Mouse (Mus musculus) CH12.LX (cell line): ENCODE data around the gene Gipc2. TPM values are rescaled to one million over a fixed set of nuclear protein-coding genes. Genes with fewer than 3 reads are reported as not detected.

Experiments
- DNase-seq: peaks from one replicate; pipeline ENCODE4 v3.0.0-alpha.2; 2013; ENCODE audit errors: extremely low read depth
- H3K27ac ChIP-seq: 2 replicates; pipeline ENCODE4 v1.5.1; 2012; ENCODE audit warnings: low read depth, mild to moderate bottlenecking, control low read depth, moderate library complexity; ENCODE audit not compliant: insufficient read depth
- H3K27me3 ChIP-seq: replicated peaks from 2 replicates; pipeline ENCODE3; 2012; ENCODE audit warnings: inconsistent platforms
- H3K36me3 ChIP-seq, 2 experiments: replicated peaks in 1 of 2; 2 replicates each; pipeline versions ENCODE3 to v1.6.1; 2012; ENCODE audit warnings: inconsistent platforms in 1 of 2, low read length in 1 of 2, mild to moderate bottlenecking in 1 of 2, mixed read lengths in 1 of 2, moderate library complexity in 1 of 2; ENCODE audit not compliant: control insufficient read depth in 1 of 2, insufficient read depth in 1 of 2
- H3K4me1 ChIP-seq, 2 experiments: 2 replicates each; pipeline ENCODE4 v1.6.1; 2012; ENCODE audit warnings: inconsistent platforms in 1 of 2, moderate library complexity in 1 of 2; ENCODE audit not compliant: insufficient read depth in 2 of 2, control insufficient read depth in 1 of 2
- H3K4me2 ChIP-seq: 2 replicates; pipeline ENCODE4 v1.6.1; 2012; ENCODE audit warnings: low read depth, mild to moderate bottlenecking, control low read depth; ENCODE audit not compliant: poor library complexity, insufficient read depth, severe bottlenecking
- H3K4me3 ChIP-seq, 3 experiments: fragments of 150-350 bp in 1 of 3; sonication (generic) in 1 of 3; replicated peaks in 1 of 3; 2 replicates each; pipeline versions ENCODE3 to v1.5.1; 2011 to 2012; ENCODE audit warnings: low read depth in 2 of 3, low read length in 2 of 3, mild to moderate bottlenecking in 2 of 3, moderate library complexity in 2 of 3, control low read depth in 1 of 3, improper control_type of control experiment in 1 of 3, inconsistent platforms in 1 of 3, mixed read lengths in 1 of 3; ENCODE audit not compliant: poor library complexity in 1 of 3
- H3K79me2 ChIP-seq: replicated peaks from 2 replicates; pipeline ENCODE4 v1.6.1; 2012; ENCODE audit warnings: mild to moderate bottlenecking, moderate library complexity; ENCODE audit not compliant: control insufficient read depth, poor library complexity, insufficient read depth, severe bottlenecking; ENCODE audit errors: extremely low read depth
- H3K9ac ChIP-seq: 2 replicates; pipeline ENCODE4 v1.6.1; 2012; ENCODE audit warnings: low read depth, mild to moderate bottlenecking, control low read depth, moderate library complexity; ENCODE audit not compliant: insufficient read depth
- H3K9me3 ChIP-seq: replicated peaks from 2 replicates; pipeline ENCODE3; 2012; ENCODE audit warnings: low read length, inconsistent platforms, mixed read lengths
- ELF1 ChIP-seq: IDR thresholded peaks from 2 replicates; pipeline ENCODE4 v1.6.1; 2014; ENCODE audit warnings: low read depth, mild to moderate bottlenecking, inconsistent platforms, low read length, improper control_type of control experiment
- GABPA ChIP-seq: IDR thresholded peaks from 2 replicates; pipeline ENCODE4 v1.6.1; 2012; ENCODE audit warnings: low read depth, low read length, improper control_type of control experiment, inconsistent platforms; ENCODE audit not compliant: insufficient replicate concordance
- JUN ChIP-seq: IDR thresholded peaks from 2 replicates; pipeline ENCODE4 v1.6.1; 2011; ENCODE audit warnings: low read depth, mild to moderate bottlenecking, low read length, improper control_type of control experiment, moderate library complexity; ENCODE audit not compliant: insufficient read depth
- MAFK ChIP-seq: IDR thresholded peaks from 2 replicates; pipeline ENCODE4 v1.6.1; 2011; ENCODE audit warnings: low read length, improper control_type of control experiment; ENCODE audit not compliant: insufficient replicate concordance
- NRF1 ChIP-seq: IDR thresholded peaks from 2 replicates; pipeline ENCODE4 v1.6.1; 2014; ENCODE audit warnings: low read depth, mild to moderate bottlenecking, inconsistent platforms, low read length, improper control_type of control experiment, moderate library complexity
- RCOR1 ChIP-seq: conservative IDR thresholded peaks from 2 replicates; pipeline ENCODE4 v1.6.1; 2012; ENCODE audit warnings: low read depth, mild to moderate bottlenecking, inconsistent platforms, low read length, improper control_type of control experiment
- SMC3 ChIP-seq: IDR thresholded peaks from 2 replicates; pipeline ENCODE4 v1.6.1; 2011; ENCODE audit warnings: low read depth, low read length, improper control_type of control experiment
- UBTF ChIP-seq: IDR thresholded peaks from 2 replicates; pipeline ENCODE4 v1.6.1; 2012; ENCODE audit warnings: low read depth, mild to moderate bottlenecking, inconsistent platforms, low read length, improper control_type of control experiment, moderate library complexity
- ZC3H11A ChIP-seq: IDR thresholded peaks from 2 replicates; pipeline ENCODE4 v1.6.1; 2012; ENCODE audit warnings: low read depth, mild to moderate bottlenecking, inconsistent platforms, low read length, improper control_type of control experiment
- dilution Hi-C: fragments of 300-500 bp; cut with MboI; formaldehyde crosslinking; loops from 2 replicates; pipeline ENCODE4 v1.14.3; 2020; ENCODE audit warnings: low sequenced_read_pairs; ENCODE audit not compliant: extremely low pct_unique_long_range_greater_than_20kb, extremely low pct_ligation_motif_present
- in situ Hi-C: fragments of 300-500 bp; cut with MboI; formaldehyde crosslinking; loops from 3 replicates; pipeline ENCODE4 v1.14.3; 2019; ENCODE audit warnings: low sequenced_read_pairs, low pct_ligation_motif_present, low pct_unique_long_range_greater_than_20kb, mixed read lengths
- polyA plus RNA-seq: library from polyadenylated mRNA; unstranded; fragments of >175 nt; gene quantifications from 2 replicates; pipeline ENCODE4 v1.2.1, GENCODE M21; 2012; ENCODE audit warnings: low read depth; ENCODE audit not compliant: insufficient read length
- total RNA-seq, 2 experiments: library from RNA; depleted of rRNA; stranded (reverse); fragments of 300-350 nt in 1 of 2; fragments of >200 nt in 1 of 2; gene quantifications; 2 replicates each; pipeline ENCODE4 v1.2.3; 2012 to 2014

Gene Gipc2
- total and polyA plus RNA-seq, 3 experiments, result 0.24 to 1.2 (median 0.38) TPM

DNA sequence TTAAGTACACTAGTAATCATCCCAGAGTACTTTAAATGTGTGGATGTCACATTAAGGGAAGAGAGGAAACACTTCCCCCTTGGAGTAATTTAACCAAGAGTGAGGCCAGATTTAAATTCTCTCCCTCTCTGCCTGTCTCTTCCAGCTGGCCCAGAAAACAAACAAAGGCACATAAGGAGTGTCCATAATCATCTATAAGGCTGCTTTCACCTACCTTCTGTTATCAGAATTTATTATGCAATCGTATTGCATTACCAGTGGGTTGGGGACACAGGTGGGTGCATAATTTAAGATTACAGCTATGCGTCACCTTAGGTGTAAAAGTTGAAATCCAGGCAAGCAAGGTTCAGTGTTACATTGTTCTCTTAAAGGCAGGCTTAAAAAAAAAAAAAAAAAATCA is 114.1 kb downstream of the Gipc2 start:
- Histone ChIP-seq H3K4me1 (no peaks in the 10 kb centered on the region), H3K27ac (no peak overlapping the region), H3K27me3 (no peaks in the 10 kb centered on the region), H3K4me3 (no peak overlapping the region), H3K4me2 (no peak overlapping the region), H3K79me2 (no peaks in the 10 kb centered on the region), H3K36me3 (no peaks in the 10 kb centered on the region), H3K9ac (no peak overlapping the region), H3K9me3 (no peaks in the 10 kb centered on the region)
- in situ Hi-C loops (no loop called here), dilution Hi-C loops (no loop called here)
- no peak for DNase-seq
- TF ChIP-seq RCOR1 (no peak), SMC3 (no peak), ZC3H11A (no peak), ELF1 (no peak)

DNA sequence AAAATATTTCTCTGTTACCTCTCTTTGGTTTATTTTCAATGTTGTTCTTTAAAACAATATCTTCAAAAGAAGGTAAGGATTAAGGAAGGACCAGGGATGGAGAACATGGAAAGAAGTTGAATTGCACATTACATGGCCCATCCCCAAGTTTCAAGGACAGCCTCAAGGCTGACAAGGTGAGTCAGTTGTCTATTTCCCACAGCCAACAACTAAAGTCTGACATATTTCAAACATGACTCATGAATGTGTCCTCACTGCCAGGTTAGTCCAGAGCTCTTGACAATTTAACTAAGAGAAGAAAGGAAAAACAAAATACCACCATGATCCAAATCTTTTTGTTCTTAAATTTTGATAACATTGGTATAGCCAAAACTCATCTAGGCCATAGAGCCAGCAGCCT is 118.1 kb downstream of the Gipc2 start:
- dilution Hi-C loops, result no loop called here

GRCm38 (mm10) chr3:152046895-152047294 is 119.1 kb downstream of the Gipc2 start:
- dilution Hi-C loops, result no loop called here
- H3K4me1 ChIP-seq, result peaks cover 3 to 4% of the 10 kb centered on the region in 2 experiments
- no peak for TF ChIP-seq NRF1
- no peak for TF ChIP-seq ZC3H11A
- no peak for TF ChIP-seq UBTF
- TF ChIP-seq GABPA, result no peak
- TF ChIP-seq MAFK, result no peak
- H3K4me3 ChIP-seq, result no peak overlapping the region
- H3K27me3 ChIP-seq, result no peaks in the 10 kb centered on the region
- no peaks in the 10 kb centered on the region for H3K9me3 ChIP-seq
- in situ Hi-C loops, result no loop called here
- H3K4me2 ChIP-seq, result no peak overlapping the region
- DNase-seq, result no peak
- no peaks in the 10 kb centered on the region for H3K36me3 ChIP-seq
- no peaks in the 10 kb centered on the region for H3K79me2 ChIP-seq
- no peak overlapping the region for H3K27ac ChIP-seq
- no peak overlapping the region for H3K9ac ChIP-seq

More for the DNA sequence above, 118.1 kb downstream of the Gipc2 start:
- no peaks in the 10 kb centered on the region for H3K9me3 ChIP-seq
- no peak for DNase-seq
- no peak for TF ChIP-seq JUN
- TF ChIP-seq, all 38 proteins: peak for 0
- H3K27ac ChIP-seq, result no peak overlapping the region
- in situ Hi-C loops, result no loop called here
- no peaks in the 10 kb centered on the region for H3K36me3 ChIP-seq
- H3K4me1 ChIP-seq, result peaks cover 3 to 4% of the 10 kb centered on the region in 2 experiments
- no peak overlapping the region for H3K9ac ChIP-seq
- H3K4me2 ChIP-seq, result no peak overlapping the region
- no peaks in the 10 kb centered on the region for H3K27me3 ChIP-seq
- H3K4me3 ChIP-seq, result no peak overlapping the region
- no peaks in the 10 kb centered on the region for H3K79me2 ChIP-seq

Other genes with a start within 250 kb of the Gipc2 start
- gene Dnajb4, start 44.1 kb upstream of the Gipc2 start, total RNA-seq (2012; rRNA removed), result 11.7 and 14.9 TPM in 2 replicates
- gene Dnajb4, start 44.1 kb upstream of the Gipc2 start, total RNA-seq (2014; rRNA removed), result 26.4 and 30.0 TPM in 2 replicates
- gene Dnajb4, start 44.1 kb upstream of the Gipc2 start, polyA plus RNA-seq, result 17.7 and 19.5 TPM in 2 replicates
- 214 and 306 TPM in 2 replicates for gene Fubp1, start 44.2 kb upstream of the Gipc2 start, total RNA-seq (2012; rRNA removed)
- gene Fubp1, start 44.2 kb upstream of the Gipc2 start, total RNA-seq (2014; rRNA removed), result 333 and 398 TPM in 2 replicates
- gene Fubp1, start 44.2 kb upstream of the Gipc2 start, polyA plus RNA-seq, result 224 and 237 TPM in 2 replicates
- gene Nexn, start 100.1 kb upstream of the Gipc2 start, total RNA-seq (2012; rRNA removed), result 0.08 TPM in 2 replicates
- not detected in 2 replicates for gene Nexn, start 100.1 kb upstream of the Gipc2 start, total RNA-seq (2014; rRNA removed)
- gene Nexn, start 100.1 kb upstream of the Gipc2 start, polyA plus RNA-seq, result 0.17 and 0.67 TPM in 2 replicates
- 30.7 and 32.5 TPM in 2 replicates for gene Miga1, start 174.2 kb upstream of the Gipc2 start, total RNA-seq (2012; rRNA removed)
- 23.1 and 25.3 TPM in 2 replicates for gene Miga1, start 174.2 kb upstream of the Gipc2 start, total RNA-seq (2014; rRNA removed)
- gene Miga1, start 174.2 kb upstream of the Gipc2 start, polyA plus RNA-seq, result 41.1 and 44.7 TPM in 2 replicates
- 48.8 and 48.9 TPM in 2 replicates for gene Usp33, start 180.2 kb upstream of the Gipc2 start, total RNA-seq (2012; rRNA removed)
- 54.7 and 65.5 TPM in 2 replicates for gene Usp33, start 180.2 kb upstream of the Gipc2 start, total RNA-seq (2014; rRNA removed)
- gene Usp33, start 180.2 kb upstream of the Gipc2 start, polyA plus RNA-seq, result 35.8 and 38.3 TPM in 2 replicates
- gene Zzz3, start 229.2 kb upstream of the Gipc2 start, total RNA-seq (2012; rRNA removed), result 64.2 and 77.7 TPM in 2 replicates
- 116 and 131 TPM in 2 replicates for gene Zzz3, start 229.2 kb upstream of the Gipc2 start, total RNA-seq (2014; rRNA removed)
- 88.4 and 94.9 TPM in 2 replicates for gene Zzz3, start 229.2 kb upstream of the Gipc2 start, polyA plus RNA-seq